Mouse (Mus musculus): ENCODE data around the gene Gnaq. TPM values are rescaled to one million over a fixed set of nuclear protein-coding genes. Genes with fewer than 3 reads are reported as not detected.
"Not testable (repeated sequence)": the region's sequence is repeated elsewhere in the genome, so short reads cannot be mapped to it uniquely, and the experiment has no call there.

Gnaq gene
- total RNA-seq, 4 experiments from 2014 or later, result 143 to 158 (median 149) TPM

GRCm38 (mm10) chr19:16142990-16143389 lies 10.4 kb downstream of the Gnaq start:
- no peak for DNase-seq (ENCODE audit: low spot score in 2 of 2)

- DNase-seq (ENCODE audit: low spot score in 2 of 2), result no peak
These were observed 14.8 kb downstream of the Gnaq start for GRCm38 (mm10) chr19:16147446-16147845.

- no peak for DNase-seq (ENCODE audit: low spot score in 2 of 2)
These were observed 16.5 kb downstream of the Gnaq start for GRCm38 (mm10) chr19:16149094-16149493.

GRCm38 (mm10) chr19:16150328-16150727 lies 17.7 kb downstream of the Gnaq start:
- no peak for DNase-seq (ENCODE audit: low spot score in 2 of 2)

- DNase-seq (ENCODE audit: low spot score in 2 of 2), result no peak
These were observed 21.2 kb downstream of the Gnaq start for GRCm38 (mm10) chr19:16153851-16154250.

- DNase-seq (ENCODE audit: low spot score in 2 of 2), result no peak
These were observed 21.8 kb downstream of the Gnaq start for GRCm38 (mm10) chr19:16154480-16154879.

- DNase-seq (ENCODE audit: low spot score in 2 of 2), result no peak
These were observed 24.5 kb downstream of the Gnaq start for GRCm38 (mm10) chr19:16157120-16157519.

GRCm38 (mm10) chr19:16160759-16161158 lies 28.1 kb downstream of the Gnaq start:
- DNase-seq (ENCODE audit: low spot score in 2 of 2), result no peak

GRCm38 (mm10) chr19:16161222-16161621 lies 28.6 kb downstream of the Gnaq start:
- no peak for DNase-seq (ENCODE audit: low spot score in 2 of 2)

GRCm38 (mm10) chr19:16164396-16164795 lies 31.8 kb downstream of the Gnaq start:
- DNase-seq (ENCODE audit: low spot score in 2 of 2), result not testable (repeated sequence)

- DNase-seq (ENCODE audit: low spot score in 2 of 2), result no peak
These were observed 34.6 kb downstream of the Gnaq start for GRCm38 (mm10) chr19:16167185-16167584.

GRCm38 (mm10) chr19:16168192-16168591 lies 35.6 kb downstream of the Gnaq start:
- no peak for DNase-seq (ENCODE audit: low spot score in 2 of 2)

- DNase-seq (ENCODE audit: low spot score in 2 of 2), result no peak
These were observed 36.1 kb downstream of the Gnaq start for GRCm38 (mm10) chr19:16168653-16169198.

GRCm38 (mm10) chr19:16170724-16171123 lies 38.1 kb downstream of the Gnaq start:
- no peak for DNase-seq (ENCODE audit: low spot score in 2 of 2)

GRCm38 (mm10) chr19:16173721-16174120 lies 41.1 kb downstream of the Gnaq start:
- DNase-seq (ENCODE audit: low spot score in 2 of 2), result no peak

- no peak for DNase-seq (ENCODE audit: low spot score in 2 of 2)
These were observed 43.8 kb downstream of the Gnaq start for GRCm38 (mm10) chr19:16176426-16176825.

- DNase-seq (ENCODE audit: low spot score in 2 of 2), result no peak
These were observed 44.6 kb downstream of the Gnaq start for GRCm38 (mm10) chr19:16177139-16177727.

- DNase-seq (ENCODE audit: low spot score in 2 of 2), result no peak
These were observed 48.6 kb downstream of the Gnaq start for GRCm38 (mm10) chr19:16181258-16181657.

GRCm38 (mm10) chr19:16181852-16182475 lies 49.3 kb downstream of the Gnaq start:
- no peak for DNase-seq (ENCODE audit: low spot score in 2 of 2)

GRCm38 (mm10) chr19:16183592-16184365 lies 51.1 kb downstream of the Gnaq start:
- no peak for DNase-seq (ENCODE audit: low spot score in 2 of 2)

GRCm38 (mm10) chr19:16186984-16187383 lies 54.4 kb downstream of the Gnaq start:
- no peak for DNase-seq (ENCODE audit: low spot score in 2 of 2)

- no peak for DNase-seq (ENCODE audit: low spot score in 2 of 2)
These were observed 55.3 kb downstream of the Gnaq start for GRCm38 (mm10) chr19:16187952-16188351.
